Mouse (Mus musculus) ovary, postnatal 10 days (tissue): ENCODE data around the gene Znrd1.

ENCODE experiments used
- DNase-seq: peaks from one replicate; pipeline ENCODE4 v3.0.0; 2022; ENCODE audit warnings: low spot score

The Znrd1 gene

GRCm38 (mm10) chr17:36927496-36928120 is 30.8 kb downstream of the Znrd1 start:
- DNase-seq = no peak

GRCm38 (mm10) chr17:36923491-36923890 is 34.9 kb downstream of the Znrd1 start:
- no peak for DNase-seq

DNA sequence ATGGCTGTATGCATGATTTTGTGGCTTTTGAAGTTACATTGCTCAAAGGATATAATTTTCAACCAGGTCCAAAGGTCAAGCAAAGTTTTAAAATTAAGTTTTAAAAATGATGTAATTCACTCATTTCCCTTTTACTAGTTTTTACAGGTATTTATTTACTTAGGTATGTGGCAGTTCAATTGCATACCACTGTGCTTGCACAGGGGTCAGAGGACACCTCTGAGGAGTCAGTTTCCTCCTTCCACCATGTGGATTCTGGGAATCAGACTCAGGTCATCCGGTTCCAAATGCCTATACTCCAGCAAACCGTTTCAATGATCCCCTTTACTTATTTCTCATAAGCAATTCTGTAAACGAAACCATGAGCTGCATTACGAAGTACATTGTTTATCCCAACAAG is 35.6 kb downstream of the Znrd1 start:
- DNase-seq = no peak

DNA sequence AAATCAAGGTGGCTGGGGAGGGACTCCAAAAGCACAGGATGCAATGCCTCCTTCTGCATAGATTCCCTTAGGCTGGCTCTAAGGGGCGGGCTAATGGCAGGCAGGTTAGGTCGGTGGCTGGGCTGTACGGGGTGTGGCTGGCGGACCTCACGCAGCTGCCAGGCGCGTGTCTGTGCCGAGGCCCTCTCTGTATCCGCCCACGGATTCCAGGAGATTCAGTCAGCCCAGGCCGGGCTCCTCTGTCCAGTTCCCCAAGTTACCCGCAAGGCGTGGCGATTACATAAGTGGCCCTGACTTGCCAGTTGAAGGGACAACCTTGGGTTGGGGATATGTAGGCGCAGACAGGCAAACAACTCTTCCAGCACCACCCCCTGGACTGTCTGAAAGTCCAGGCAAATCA is 38.1 kb downstream of the Znrd1 start:
- no peak for DNase-seq

DNA sequence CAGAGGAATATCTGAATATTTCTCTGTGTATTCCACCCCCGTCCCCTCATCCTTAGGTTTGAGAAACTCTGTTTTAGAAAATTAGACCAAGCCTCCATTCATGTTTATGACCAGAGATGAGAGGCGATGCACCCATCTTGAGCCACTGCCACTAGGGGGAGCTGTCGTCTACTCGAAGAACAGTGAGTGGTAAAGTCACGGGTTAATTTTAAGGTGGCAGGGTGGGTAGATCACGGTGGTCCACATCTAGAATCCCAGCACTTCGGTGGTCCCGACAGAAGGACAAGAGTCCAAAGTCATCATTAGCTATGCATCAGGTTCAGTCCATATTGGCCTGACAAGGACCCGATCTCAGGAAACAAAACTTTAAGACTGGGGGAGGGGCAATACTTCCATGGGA is 43.3 kb downstream of the Znrd1 start:
- DNase-seq = no peak

DNA sequence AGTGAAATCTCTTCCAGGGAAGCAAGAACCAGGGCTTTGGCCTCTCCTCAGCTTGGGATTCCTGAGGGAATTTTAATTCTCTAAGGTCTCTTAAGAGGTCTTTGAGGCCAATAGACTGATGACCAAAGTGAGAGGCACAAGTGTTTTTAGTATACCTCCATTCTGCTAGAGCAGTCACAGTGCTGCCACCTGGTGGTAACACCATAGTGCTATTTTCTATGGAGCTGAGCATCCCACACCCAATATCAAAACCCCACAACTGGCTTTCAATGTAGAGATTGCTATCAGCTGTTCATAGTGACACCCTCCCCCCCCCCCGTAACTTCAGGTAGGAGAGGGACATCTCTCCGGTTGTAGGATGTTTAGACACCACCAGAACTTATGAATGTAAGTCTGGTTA is 44.3 kb downstream of the Znrd1 start:
- DNase-seq = peak; percentile 37

GRCm38 (mm10) chr17:36912031-36912430 is 46.3 kb downstream of the Znrd1 start:
- DNase-seq = no peak

- DNase-seq = no peak
Observed at GRCm38 (mm10) chr17:36909802-36910201, 48.6 kb downstream of the Znrd1 start.

DNA sequence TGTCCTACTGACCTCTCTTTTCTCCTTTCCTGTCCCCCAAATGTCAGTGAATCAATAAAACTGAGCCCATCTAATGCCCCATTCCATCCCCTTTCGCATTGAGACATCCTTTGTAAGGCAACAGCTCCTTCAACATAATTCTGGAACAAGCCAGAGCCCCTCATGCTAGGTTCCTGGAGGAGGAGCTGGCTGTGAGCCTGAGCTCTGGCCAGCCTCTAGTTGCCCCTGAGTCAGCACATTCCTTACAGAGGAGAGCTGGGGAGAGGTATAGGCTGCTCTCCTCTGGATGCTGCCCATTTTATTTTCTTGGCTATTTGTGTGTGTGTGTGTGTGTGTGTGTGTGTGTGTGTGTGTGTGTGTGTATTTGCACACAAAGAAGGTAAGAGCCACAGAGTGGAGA is 50.1 kb downstream of the Znrd1 start:
- no peak for DNase-seq
